Mouse (Mus musculus) bone marrow, adult 2 months (tissue): ENCODE measurements at regions not wholly inside any gene's neighbourhood (a gene's known extent, or its start where the extent isn't known, plus 50 kb on each side); places are given as distances from the start of the nearest gene placed in this dataset.

ENCODE experiments used
- H3K27ac ChIP-seq: fragments of 200-500 bp; 2 replicates; pipeline ENCODE4 v1.5.1; 2012; ENCODE audit warnings: low read depth, mild to moderate bottlenecking, control low read depth, inconsistent platforms, low read length; ENCODE audit not compliant: control insufficient read depth, poor library complexity, insufficient read depth
- H3K4me1 ChIP-seq: fragments of 200-500 bp; 2 replicates; pipeline ENCODE4 v1.6.1; 2011; ENCODE audit warnings: low read length; ENCODE audit not compliant: control insufficient read depth, insufficient read depth
- H3K4me3 ChIP-seq: fragments of 200-500 bp; replicated peaks from 2 replicates; pipeline ENCODE3; 2011; ENCODE audit warnings: mild to moderate bottlenecking, low read depth, low read length, control low read depth; ENCODE audit not compliant: control insufficient read depth
- CTCF ChIP-seq: fragments of 200-500 bp; IDR thresholded peaks from 2 replicates; pipeline ENCODE4 v1.5.1; 2011; ENCODE audit warnings: low read length, control low read depth; ENCODE audit not compliant: control insufficient read depth, insufficient read depth
- POLR2A ChIP-seq: fragments of 200-500 bp; IDR thresholded peaks from 2 replicates; pipeline ENCODE4 v1.6.1; 2011; ENCODE audit warnings: low read depth, mild to moderate bottlenecking, control low read depth, low read length, borderline replicate concordance; ENCODE audit not compliant: control insufficient read depth
- WGBS: fragments of 180-500 bp; shearing (Covaris S2); methylation state at CpG from one replicate; pipeline ENCODE4 v1.1.7; 2018; 5-methylcytosine and 5-hydroxymethylcytosine counted together

DNA sequence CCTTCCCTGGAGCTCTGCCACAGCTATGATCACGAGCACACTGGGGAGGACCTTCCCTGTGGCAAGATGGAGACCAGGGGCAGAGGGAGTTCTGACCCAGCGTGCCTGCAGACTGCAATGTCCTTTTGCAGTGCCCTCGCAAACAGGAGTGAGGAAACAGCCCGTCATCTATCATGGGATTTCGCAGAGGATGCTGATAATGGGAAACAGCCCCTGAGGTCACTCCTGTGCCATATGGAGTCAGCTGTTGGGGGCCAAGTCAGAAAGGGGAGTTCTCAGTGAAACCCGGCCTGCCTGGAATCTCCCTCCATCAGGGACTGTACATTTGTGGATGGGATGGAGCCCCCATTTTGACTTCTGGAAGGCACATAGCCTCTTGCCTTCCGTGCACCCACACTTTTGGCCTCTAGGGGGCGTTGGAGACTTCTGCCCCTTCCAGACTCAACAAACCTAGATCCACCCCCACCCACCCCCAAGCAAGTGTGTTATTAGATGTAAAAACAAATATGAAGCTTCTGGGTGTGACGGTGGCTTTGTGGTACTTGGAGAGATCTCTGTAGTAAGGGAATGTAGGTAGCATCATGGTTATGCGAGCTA is 98.1 kb downstream of the Kdr start:
- 75% methylated on average over 10 of the region's 10 CpGs for WGBS
- Histone ChIP-seq H3K4me1 (no peaks in the 10 kb centered on the region), H3K27ac (no peak overlapping the region), H3K4me3 (no peak overlapping the region)
- no peak for TF ChIP-seq POLR2A
- TF ChIP-seq CTCF = peak; percentile 23; the same call in 1 of the 2 replicates

DNA sequence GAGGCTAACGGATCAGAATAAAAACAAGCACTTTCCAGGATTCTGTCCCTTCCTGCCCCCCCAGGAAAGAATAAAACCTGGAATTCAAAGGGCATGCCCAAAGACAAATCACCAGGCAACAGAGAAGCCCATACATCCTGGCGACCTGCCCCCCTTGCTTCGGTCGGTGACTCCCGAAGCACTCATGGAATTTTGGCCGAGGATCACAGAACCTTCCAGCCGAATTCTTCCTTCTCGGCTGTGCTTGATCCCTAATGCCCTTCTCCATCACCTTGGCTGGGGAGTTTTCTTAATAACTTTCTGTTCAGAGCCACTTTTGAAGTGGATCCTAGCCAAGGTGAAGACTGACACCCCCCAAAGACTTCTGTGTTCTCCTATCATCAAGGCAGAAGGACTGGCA is 99.9 kb downstream of the Kdr start:
- no peak for TF ChIP-seq POLR2A
- no peak for TF ChIP-seq CTCF
- no peaks in the 10 kb centered on the region for H3K4me1 ChIP-seq
- H3K4me3 ChIP-seq = no peak overlapping the region
- 91% methylated on average over 8 of the region's 8 CpGs for WGBS
- no peak overlapping the region for H3K27ac ChIP-seq

DNA sequence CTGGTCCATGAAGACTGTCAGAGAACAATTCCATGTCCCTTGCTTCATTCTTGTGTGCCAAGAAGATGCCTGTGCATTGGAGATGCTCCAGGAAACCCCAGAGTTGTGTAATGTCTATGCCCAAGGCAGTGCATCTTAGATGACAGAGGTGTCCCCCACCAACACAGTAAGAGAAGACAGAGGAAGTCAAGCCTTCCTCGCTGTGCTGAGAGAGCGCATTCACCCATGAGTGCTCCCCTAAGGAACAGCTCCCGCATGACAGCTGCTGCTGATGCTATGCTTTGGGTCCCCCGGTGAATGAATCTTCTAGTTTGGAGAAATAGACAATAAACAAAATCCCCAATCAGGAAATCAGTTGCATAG is 100.7 kb downstream of the Kdr start:
- H3K27ac ChIP-seq = no peak overlapping the region
- 18% methylated on average over 4 of the region's 4 CpGs for WGBS
- H3K4me3 ChIP-seq = no peak overlapping the region
- no peak for TF ChIP-seq CTCF
- TF ChIP-seq POLR2A = no peak
- no peaks in the 10 kb centered on the region for H3K4me1 ChIP-seq

- H3K27ac ChIP-seq = no peak overlapping the region
- 7% methylated on average over 9 of the region's 9 CpGs for WGBS
- no peak for TF ChIP-seq POLR2A
- no peak for TF ChIP-seq CTCF
- no peak overlapping the region for H3K4me3 ChIP-seq
- no peaks in the 10 kb centered on the region for H3K4me1 ChIP-seq
Observed at GRCm38 (mm10) chr5:75876871-75877608, 101.2 kb downstream of the Kdr start.

- H3K4me3 ChIP-seq = no peak overlapping the region
- no peak overlapping the region for H3K27ac ChIP-seq
- H3K4me1 ChIP-seq = no peaks in the 10 kb centered on the region
- TF ChIP-seq CTCF = no peak
- TF ChIP-seq POLR2A = no peak
- 17% methylated on average over 8 of the region's 8 CpGs for WGBS
Observed at GRCm38 (mm10) chr5:75871120-75871519, 107.1 kb downstream of the Kdr start.

GRCm38 (mm10) chr5:75870666-75871065 is 107.6 kb downstream of the Kdr start:
- no peak overlapping the region for H3K4me3 ChIP-seq
- WGBS = 83% methylated on average over 14 of the region's 14 CpGs
- H3K4me1 ChIP-seq = no peaks in the 10 kb centered on the region
- TF ChIP-seq CTCF (no peak), POLR2A (no peak)
- H3K27ac ChIP-seq = no peak overlapping the region

DNA sequence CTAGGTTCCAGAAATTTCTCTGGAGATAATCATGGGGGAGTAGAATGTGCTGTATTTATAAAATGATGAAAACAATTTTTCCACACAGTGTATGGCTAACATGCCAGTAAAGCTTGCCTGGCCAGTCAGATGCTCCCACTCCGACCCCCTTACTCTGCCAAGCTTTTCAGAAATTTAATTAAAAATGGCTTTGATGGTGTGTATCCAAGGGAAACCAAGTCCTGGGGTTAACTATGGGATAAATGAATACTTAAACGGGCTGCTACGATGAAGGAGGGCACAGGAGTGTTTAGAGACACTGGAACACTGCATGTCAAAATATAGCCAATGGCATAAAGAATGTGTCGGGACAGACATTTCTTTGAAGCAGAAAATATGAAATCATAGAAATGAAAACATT is 108.7 kb downstream of the Kdr start:
- Histone ChIP-seq H3K4me1 (no peaks in the 10 kb centered on the region), H3K27ac (no peak overlapping the region), H3K4me3 (no peak overlapping the region)
- TF ChIP-seq POLR2A (no peak), CTCF (no peak)
- 80% methylated on average over 4 of the region's 4 CpGs for WGBS

DNA sequence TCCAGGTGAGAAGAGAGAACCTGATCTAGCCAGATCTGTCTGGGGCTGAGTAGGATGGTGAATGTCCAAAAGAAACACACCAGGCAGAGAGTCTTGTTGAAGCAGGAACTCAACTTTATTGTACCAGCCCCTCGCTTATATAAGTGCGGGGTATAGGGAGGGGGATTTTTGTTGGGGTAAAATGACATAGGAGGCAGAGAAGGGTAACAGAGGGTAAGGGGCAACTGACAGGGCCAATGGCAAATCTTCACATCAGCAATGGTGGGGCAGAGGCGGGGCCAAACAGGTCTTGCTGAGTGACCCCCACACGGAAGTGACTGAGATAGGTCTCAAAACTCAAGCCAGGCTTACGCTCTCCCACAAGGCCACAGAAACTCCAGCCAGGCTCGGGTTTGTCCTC is 113.2 kb downstream of the Kdr start:
- H3K4me1 ChIP-seq = no peaks in the 10 kb centered on the region
- 86% methylated on average over 6 of the region's 6 CpGs for WGBS
- H3K4me3 ChIP-seq = no peak overlapping the region
- H3K27ac ChIP-seq = no peak overlapping the region
- TF ChIP-seq CTCF (no peak), POLR2A (no peak)

- Histone ChIP-seq H3K4me1 (no peaks in the 10 kb centered on the region; the same call in 1 of the 2 replicates), H3K27ac (no peak overlapping the region), H3K4me3 (no peak overlapping the region)
- WGBS = 70% methylated on average over 6 of the region's 6 CpGs
- no peak for TF ChIP-seq CTCF
- TF ChIP-seq POLR2A = no peak
Observed at GRCm38 (mm10) chr5:75863358-75863757, 114.9 kb downstream of the Kdr start.
